In the genomic region with DNA sequence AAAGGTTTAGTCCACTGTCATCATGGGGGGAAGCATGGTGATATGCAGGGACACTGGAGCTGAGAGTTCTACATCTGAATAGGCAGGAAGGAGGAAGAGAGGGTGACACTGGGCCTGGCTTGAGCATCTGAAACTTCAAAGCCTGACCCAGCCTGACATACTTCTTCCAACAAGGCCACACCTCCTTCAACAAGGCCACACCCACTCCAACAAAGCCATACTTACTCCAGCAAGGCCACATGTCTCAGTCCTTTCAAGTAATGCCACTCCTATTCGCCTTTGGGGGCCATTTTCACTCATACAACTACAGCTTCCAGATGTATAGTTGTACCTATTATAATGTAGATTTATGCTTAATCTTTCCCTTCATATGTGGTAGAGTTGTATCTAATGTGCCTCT, we compare ENCODE assay signal across 28 mouse cellular contexts. TPM values are rescaled to one million over a fixed set of nuclear protein-coding genes. Genes with fewer than 3 reads are reported as not detected.
"Had no signal": no experiment of that assay in that cellular context is flagged by ENCODE, and none has a peak within 500 bp of the region (broad histone marks: within the 10 kb centered on the region; RNA-seq: fewer than 3 reads in every experiment).

No protein-coding gene starts in this region.

- H3K36me3 ChIP-seq: heart, embryonic 12.5 days; hindbrain, embryonic 10.5 days; hindbrain, embryonic 12.5 days; hindbrain, embryonic 15.5 days; intestine, embryonic 15.5 days; kidney, embryonic 15.5 days; limb, embryonic 13.5 days; limb, embryonic 15.5 days; liver, embryonic 12.5 days had no signal

- H3K27ac ChIP-seq: gastrocnemius, adult 2 months; heart, adult 2 months; hindbrain, embryonic 10.5 days; hindbrain, embryonic 12.5 days; hindbrain, embryonic 15.5 days; hindbrain, postnatal 0 days; intestine, embryonic 15.5 days; kidney, embryonic 15.5 days; kidney, postnatal 0 days; limb, embryonic 13.5 days; limb, embryonic 15.5 days; liver, embryonic 12.5 days; liver, embryonic 14.5 days had no signal

- DNase-seq: gastrocnemius, adult 2 months; gastrocnemius, postnatal 10 days; gastrocnemius, postnatal 25 days; heart, adult 2 months; heart, postnatal 10 days; heart, postnatal 4 days; kidney, adult 11 months; kidney, adult 2 months; kidney, adult 9 months; kidney, postnatal 14 days; kidney, postnatal 36 days; layer of hippocampus, adult 9-11 months; layer of hippocampus, postnatal 36 days; left cerebral cortex, postnatal 4 days had no signal

- H3K4me3 ChIP-seq: gastrocnemius, adult 2 months; heart, adult 2 months; heart, embryonic 12.5 days; hindbrain, embryonic 10.5 days; hindbrain, embryonic 12.5 days; hindbrain, embryonic 15.5 days; intestine, embryonic 15.5 days; kidney, embryonic 15.5 days; limb, embryonic 13.5 days; limb, embryonic 15.5 days; liver, embryonic 12.5 days had no signal

- H3K4me1 ChIP-seq: heart, embryonic 12.5 days; hindbrain, embryonic 10.5 days; hindbrain, embryonic 12.5 days; hindbrain, embryonic 15.5 days; intestine, embryonic 15.5 days; limb, embryonic 13.5 days; limb, embryonic 15.5 days had no signal

- H3K9me3 ChIP-seq: hindbrain, embryonic 10.5 days; hindbrain, embryonic 12.5 days; hindbrain, embryonic 15.5 days; intestine, embryonic 15.5 days; kidney, embryonic 15.5 days; limb, embryonic 13.5 days; limb, embryonic 15.5 days; liver, embryonic 12.5 days had no signal

- H3K27me3 ChIP-seq: heart, embryonic 12.5 days; hindbrain, embryonic 12.5 days; hindbrain, embryonic 15.5 days; intestine, embryonic 15.5 days; kidney, embryonic 15.5 days; limb, embryonic 13.5 days; limb, embryonic 15.5 days; liver, embryonic 12.5 days had no signal

RNA-seq across cellular contexts. Expression of a gene that starts 8.7 kb away (rescaled TPM):
- total RNA-seq: granulocyte monocyte progenitor cell, adult 5-6 weeks had no signal
- polyA plus RNA-seq: liver, adult 2 months had no signal
